Mouse (Mus musculus): ENCODE results near the gene Amigo1.

GRCm38 (mm10) chr3:108202506-108202905 lies 16.4 kb downstream of the Amigo1 start:
- TF ChIP-seq CTCF (IDR thresholded peaks at IDR 0.05; ENCODE audit: borderline replicate concordance, insufficient read depth, low read length) (no peak), POLR2A (IDR thresholded peaks at IDR 0.05; ENCODE audit: low read depth, low read length) (no peak)
